Mouse (Mus musculus) liver, embryonic 13.5 days (tissue): ENCODE results near the gene Iqgap3. TPM values are rescaled to one million over a fixed set of nuclear protein-coding genes. Genes with fewer than 3 reads are reported as not detected.

ENCODE experiments used
- ATAC-seq: fragments of 200-750 bp; cut with Nextera tagmentation; 2 replicates; pipeline ENCODE4 v1.8.0; 2017; ENCODE audit warnings: low read depth, mild to moderate bottlenecking, moderate number of reproducible peaks, moderate library complexity
- DNase-seq: peaks from one replicate; pipeline ENCODE4 v3.0.0; 2022
- H3K27ac ChIP-seq: fragments of 300-500 bp; sonication (generic); 2 replicates; pipeline ENCODE4 v1.5.1; 2015; ENCODE audit warnings: moderate library complexity, mild to moderate bottlenecking, inconsistent platforms
- H3K27me3 ChIP-seq: fragments of 300-500 bp; sonication (generic); 2 replicates; pipeline ENCODE4 v1.6.1; 2015; ENCODE audit warnings: mild to moderate bottlenecking, inconsistent platforms
- H3K36me3 ChIP-seq: fragments of 300-500 bp; sonication (generic); 2 replicates; pipeline ENCODE4 v1.6.1; 2015; ENCODE audit warnings: mild to moderate bottlenecking, inconsistent platforms
- H3K4me1 ChIP-seq: fragments of 300-500 bp; sonication (generic); replicated peaks from 2 replicates; pipeline ENCODE4 v1.6.1; 2015; ENCODE audit warnings: inconsistent platforms
- H3K4me2 ChIP-seq: fragments of 300-500 bp; sonication (generic); 2 replicates; pipeline ENCODE4 v1.6.1; 2015; ENCODE audit warnings: inconsistent platforms, mild to moderate bottlenecking, moderate library complexity
- H3K4me3 ChIP-seq: fragments of 300-500 bp; sonication (generic); replicated peaks from 2 replicates; pipeline ENCODE4 v1.5.1; 2015; ENCODE audit warnings: mild to moderate bottlenecking, inconsistent platforms
- H3K9ac ChIP-seq: fragments of 300-500 bp; sonication (generic); 2 replicates; pipeline ENCODE4 v1.6.1; 2015; ENCODE audit warnings: mild to moderate bottlenecking, inconsistent platforms
- H3K9me3 ChIP-seq: fragments of 300-500 bp; sonication (generic); replicated peaks from 2 replicates; pipeline ENCODE4 v1.6.1; 2016; ENCODE audit warnings: inconsistent platforms
- WGBS: fragments of 180-500 bp; shearing (Covaris S2); methylation state at CpG from one replicate; pipeline ENCODE4 v1.1.7; 2015; ENCODE audit not compliant: insufficient replicate concordance; 5-methylcytosine and 5-hydroxymethylcytosine counted together
- polyA plus RNA-seq: library from polyadenylated mRNA; unstranded; fragments of >200 nt; fragmentation: Nextera tagmentation; extraction: Ambion mirVana; gene quantifications from 2 replicates; pipeline ENCODE4 v1.2.1, GENCODE M21; 2015

Gene Iqgap3
- polyA plus RNA-seq, 1 experiment from 2014 or later = 6.6 TPM

- WGBS = 62% methylated on average over 6 of the region's 6 CpGs
- no peak overlapping the region for H3K4me2 ChIP-seq
- no peak overlapping the region for H3K4me3 ChIP-seq
- H3K27me3 ChIP-seq = no peaks in the 10 kb centered on the region
- no peaks in the 10 kb centered on the region for H3K4me1 ChIP-seq
- no peak for DNase-seq
- no peak overlapping the region for H3K9ac ChIP-seq
- no peak for ATAC-seq
- no peak overlapping the region for H3K27ac ChIP-seq
- no peaks in the 10 kb centered on the region for H3K9me3 ChIP-seq
- peaks cover 83% of the 10 kb centered on the region for H3K36me3 ChIP-seq
These were observed 15.9 kb downstream of the Iqgap3 start for GRCm38 (mm10) chr3:88097666-88098065.

DNA sequence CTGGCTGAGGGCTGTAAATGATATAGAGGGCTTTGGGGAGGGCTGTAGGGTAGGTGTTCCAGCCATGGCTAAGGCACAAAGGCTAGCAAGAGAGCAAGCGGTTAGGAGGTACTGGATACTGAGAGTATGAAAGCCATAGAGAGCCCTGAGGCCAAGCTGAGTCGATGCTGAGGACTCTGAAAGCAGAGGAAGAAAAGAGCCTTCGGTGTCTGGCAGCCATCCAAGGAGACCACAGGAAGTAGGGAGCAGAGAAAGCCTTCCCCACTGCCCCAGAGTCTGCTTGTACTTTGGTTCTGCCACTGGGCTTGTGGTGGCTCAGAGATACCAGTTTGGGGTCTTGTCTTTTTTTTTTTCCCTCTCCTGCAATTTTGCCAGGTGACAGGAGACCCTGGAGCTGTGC, 18.5 kb downstream of the Iqgap3 start:
- H3K27me3 ChIP-seq = no peaks in the 10 kb centered on the region
- H3K27ac ChIP-seq = no peak overlapping the region
- no peaks in the 10 kb centered on the region for H3K9me3 ChIP-seq
- DNase-seq = no peak
- H3K36me3 ChIP-seq = peaks cover 82% of the 10 kb centered on the region
- no peak overlapping the region for H3K4me3 ChIP-seq
- no peak overlapping the region for H3K9ac ChIP-seq
- no peak overlapping the region for H3K4me2 ChIP-seq
- ATAC-seq = no peak
- no peaks in the 10 kb centered on the region for H3K4me1 ChIP-seq
- 63% methylated on average over 3 of the region's 3 CpGs for WGBS

DNA sequence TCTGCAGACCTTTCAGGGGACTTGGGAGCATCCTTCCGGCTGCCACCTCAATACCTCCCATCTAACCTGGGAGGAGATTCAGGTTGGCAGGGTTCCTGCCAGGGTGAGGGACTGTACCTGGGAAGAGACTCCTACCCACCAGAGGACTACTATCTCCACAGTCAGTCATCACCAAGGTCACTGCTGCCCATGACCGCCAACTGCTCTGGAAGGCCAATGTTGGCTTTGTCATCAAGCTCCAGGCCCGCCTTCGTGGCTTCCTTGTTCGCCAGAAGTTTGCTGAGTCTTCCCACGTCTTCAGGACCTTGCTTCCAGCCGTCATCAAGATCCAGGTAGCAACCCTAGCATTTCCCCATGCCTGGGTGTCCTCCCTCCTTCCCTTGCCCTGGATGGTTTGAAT, 20.0 kb downstream of the Iqgap3 start:
- Histone ChIP-seq H3K27me3 (no peaks in the 10 kb centered on the region), H3K4me1 (no peaks in the 10 kb centered on the region), H3K27ac (no peak overlapping the region), H3K36me3 (peaks cover 91% of the 10 kb centered on the region), H3K9me3 (no peaks in the 10 kb centered on the region), H3K4me2 (no peak overlapping the region), H3K4me3 (no peak overlapping the region), H3K9ac (no peak overlapping the region)
- no peak for ATAC-seq
- 81% methylated on average over 7 of the region's 7 CpGs for WGBS
- DNase-seq = no peak

- no peaks in the 10 kb centered on the region for H3K4me1 ChIP-seq
- no peaks in the 10 kb centered on the region for H3K27me3 ChIP-seq
- no peak overlapping the region for H3K9ac ChIP-seq
- H3K36me3 ChIP-seq = peaks cover 91% of the 10 kb centered on the region
- 71% methylated on average over 6 of the region's 6 CpGs for WGBS
- H3K4me3 ChIP-seq = no peak overlapping the region
- DNase-seq (no peak), ATAC-seq (no peak; the same call in 1 of the 2 replicates)
- H3K4me2 ChIP-seq = no peak overlapping the region
- no peaks in the 10 kb centered on the region for H3K9me3 ChIP-seq
- H3K27ac ChIP-seq = peak overlapping the region; percentile 39; the same call in 1 of the 2 replicates
These were observed 20.4 kb downstream of the Iqgap3 start for GRCm38 (mm10) chr3:88102196-88102595.

DNA sequence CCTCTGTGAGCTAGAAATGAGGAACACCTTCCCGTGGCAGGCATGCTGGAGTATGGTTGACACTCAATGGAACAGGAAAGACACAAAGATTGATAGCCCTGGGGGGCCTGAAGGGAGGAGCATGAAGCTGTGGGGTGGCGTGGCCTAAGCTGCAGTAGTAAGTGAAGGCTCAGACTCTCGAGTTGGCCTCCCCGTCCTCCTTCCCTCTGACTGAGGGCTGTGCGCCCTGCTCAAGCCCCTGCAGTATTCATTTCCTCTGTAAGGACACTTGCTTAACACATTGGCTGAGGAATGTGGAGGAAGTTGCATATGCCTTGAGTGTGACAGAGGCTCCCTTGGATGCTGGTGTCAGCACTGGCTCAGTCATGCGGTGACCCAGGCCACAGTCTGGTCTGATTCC, 20.8 kb downstream of the Iqgap3 start:
- ATAC-seq (no peak), DNase-seq (no peak)
- no peaks in the 10 kb centered on the region for H3K27me3 ChIP-seq
- 55% methylated on average over 6 of the region's 6 CpGs for WGBS
- no peak overlapping the region for H3K4me3 ChIP-seq
- H3K4me2 ChIP-seq = no peak overlapping the region
- H3K4me1 ChIP-seq = no peaks in the 10 kb centered on the region
- no peaks in the 10 kb centered on the region for H3K9me3 ChIP-seq
- H3K9ac ChIP-seq = no peak overlapping the region
- peak overlapping the region; percentile 39; the same call in 1 of the 2 replicates for H3K27ac ChIP-seq
- peaks cover 91% of the 10 kb centered on the region for H3K36me3 ChIP-seq

GRCm38 (mm10) chr3:88106126-88106525, 24.4 kb downstream of the Iqgap3 start:
- DNase-seq = no peak
- WGBS = 85% methylated on average over 4 of the region's 4 CpGs
- no peaks in the 10 kb centered on the region for H3K27me3 ChIP-seq
- no peaks in the 10 kb centered on the region for H3K9me3 ChIP-seq
- H3K9ac ChIP-seq = no peak overlapping the region
- no peak for ATAC-seq
- H3K4me3 ChIP-seq = no peak overlapping the region
- H3K4me1 ChIP-seq = no peaks in the 10 kb centered on the region
- no peak overlapping the region for H3K27ac ChIP-seq
- no peak overlapping the region for H3K4me2 ChIP-seq
- peaks cover 94% of the 10 kb centered on the region for H3K36me3 ChIP-seq

GRCm38 (mm10) chr3:88109126-88109525, 27.4 kb downstream of the Iqgap3 start:
- H3K9ac ChIP-seq = no peak overlapping the region
- peaks cover 92% of the 10 kb centered on the region for H3K36me3 ChIP-seq
- no peak for DNase-seq
- WGBS = 87% methylated on average over 6 of the region's 6 CpGs
- no peak overlapping the region for H3K4me3 ChIP-seq
- H3K9me3 ChIP-seq = no peaks in the 10 kb centered on the region
- no peak overlapping the region for H3K4me2 ChIP-seq
- H3K27ac ChIP-seq = no peak overlapping the region
- no peaks in the 10 kb centered on the region for H3K4me1 ChIP-seq
- no peak for ATAC-seq
- no peaks in the 10 kb centered on the region for H3K27me3 ChIP-seq

GRCm38 (mm10) chr3:88114396-88114795, 32.6 kb downstream of the Iqgap3 start:
- DNase-seq (no peak), ATAC-seq (no peak)
- WGBS = 86% methylated on average over 12 of the region's 12 CpGs
- peaks cover 85% of the 10 kb centered on the region for H3K36me3 ChIP-seq
- H3K9me3 ChIP-seq = no peaks in the 10 kb centered on the region
- no peak overlapping the region for H3K4me2 ChIP-seq
- no peaks in the 10 kb centered on the region for H3K4me1 ChIP-seq
- H3K27ac ChIP-seq = no peak overlapping the region
- H3K4me3 ChIP-seq = no peak overlapping the region
- no peak overlapping the region for H3K9ac ChIP-seq
- H3K27me3 ChIP-seq = no peaks in the 10 kb centered on the region

- no peak overlapping the region for H3K9ac ChIP-seq
- H3K36me3 ChIP-seq = peaks cover 46% of the 10 kb centered on the region
- DNase-seq (no peak), ATAC-seq (no peak; the same call in 1 of the 2 replicates)
- no peaks in the 10 kb centered on the region for H3K9me3 ChIP-seq
- H3K27me3 ChIP-seq = no peaks in the 10 kb centered on the region
- no peak overlapping the region for H3K4me2 ChIP-seq
- WGBS = 78% methylated on average over 19 of the region's 19 CpGs
- no peaks in the 10 kb centered on the region for H3K4me1 ChIP-seq
- H3K4me3 ChIP-seq = no peak overlapping the region
- no peak overlapping the region for H3K27ac ChIP-seq
These were observed 38.4 kb downstream of the Iqgap3 start for GRCm38 (mm10) chr3:88120117-88120651.

DNA sequence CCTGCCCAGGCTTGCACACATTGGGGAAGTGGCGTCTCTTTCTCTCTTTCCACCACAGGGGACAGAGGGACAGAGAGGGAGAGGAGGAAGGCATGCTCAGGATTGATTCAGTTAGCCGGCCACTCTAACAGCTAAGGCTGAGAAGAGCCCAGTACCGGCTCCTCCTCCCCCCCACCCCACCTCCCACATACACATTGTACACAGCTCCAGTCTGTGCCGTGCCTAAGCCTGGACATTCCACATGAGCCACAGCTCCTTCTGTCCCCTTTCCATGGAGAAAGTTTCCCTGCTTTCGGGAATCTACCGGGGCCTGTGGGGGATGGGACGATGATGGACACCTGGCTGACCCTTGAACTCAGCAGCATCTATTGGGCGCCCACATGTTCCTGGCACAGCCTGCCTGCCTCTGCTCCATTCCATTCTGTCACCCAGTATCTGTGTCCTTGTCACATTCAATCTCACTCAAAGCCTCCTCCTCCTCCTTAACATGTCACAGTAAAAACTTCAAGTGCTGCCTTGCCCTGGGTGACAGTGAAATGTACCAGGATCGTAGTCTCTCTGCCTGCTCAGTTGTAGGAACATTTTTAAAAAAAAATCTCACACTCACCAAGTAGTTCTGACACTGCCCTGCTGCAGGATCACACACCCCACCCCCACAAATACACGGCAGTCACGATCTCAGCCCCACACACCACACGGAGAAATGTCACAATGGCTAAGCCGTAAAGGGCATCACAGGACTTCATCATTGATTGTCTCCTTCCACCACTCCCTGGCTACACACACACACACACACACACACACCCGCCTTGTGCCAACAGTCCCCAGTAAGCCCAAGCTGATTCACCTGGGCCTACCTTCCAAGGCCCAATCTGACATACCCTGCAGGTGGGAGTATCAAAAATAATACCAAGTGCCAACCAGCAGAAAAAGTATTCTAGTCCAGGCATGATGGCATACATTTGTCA, 39.7 kb downstream of the Iqgap3 start:
- H3K27me3 ChIP-seq = no peaks in the 10 kb centered on the region
- H3K9me3 ChIP-seq = no peaks in the 10 kb centered on the region
- H3K4me2 ChIP-seq = no peak overlapping the region
- DNase-seq = no peak
- H3K4me3 ChIP-seq = no peak overlapping the region
- no peak overlapping the region for H3K9ac ChIP-seq
- no peaks in the 10 kb centered on the region for H3K4me1 ChIP-seq
- no peak overlapping the region for H3K27ac ChIP-seq
- 75% methylated on average over 14 of the region's 14 CpGs for WGBS
- H3K36me3 ChIP-seq = peaks cover 36% of the 10 kb centered on the region
- no peak; the same call in 1 of the 2 replicates for ATAC-seq

- 23% methylated on average over 4 of the region's 4 CpGs for WGBS
- Histone ChIP-seq H3K9me3 (no peaks in the 10 kb centered on the region), H3K36me3 (peaks cover 8% of the 10 kb centered on the region), H3K9ac (no peak overlapping the region), H3K4me1 (no peaks in the 10 kb centered on the region), H3K27ac (no peak overlapping the region), H3K27me3 (no peaks in the 10 kb centered on the region), H3K4me2 (no peak overlapping the region), H3K4me3 (no peak overlapping the region)
- ATAC-seq = no peak
- no peak for DNase-seq
These were observed 43.4 kb downstream of the Iqgap3 start for GRCm38 (mm10) chr3:88125195-88125594.
